Mouse (Mus musculus) megakaryocyte-erythroid progenitor cell, adult 5-6 weeks (primary cell): ENCODE data around the gene Mrgpra2a. TPM values are rescaled to one million over a fixed set of nuclear protein-coding genes. Genes with fewer than 3 reads are reported as not detected.
"Not testable (repeated sequence)": the region's sequence is repeated elsewhere in the genome, so short reads cannot be mapped to it uniquely, and the experiment has no call there.

Experiments
- ATAC-seq: replicated peaks from 2 replicates; pipeline ENCODE4 v1.8.0; 2016; ENCODE audit warnings: mild to moderate bottlenecking, inconsistent platforms; ENCODE audit not compliant: severe bottlenecking, poor library complexity, low FRiP score, low TSS enrichment
- total RNA-seq, 2 experiments: library from RNA; stranded (forward) in 1 of 2; stranded (reverse) in 1 of 2; fragments of 200-1000, 215-1000 nt in 1 of 2; fragments of >200 nt in 1 of 2; fragmentation: Nextera tagmentation in 1 of 2; gene quantifications; 2 replicates each; pipeline ENCODE4 v1.2.3; 2014 to 2017

Mrgpra2a gene
- total RNA-seq (2014; fragmentation: Nextera tagmentation) (not detected in 2 replicates), total RNA-seq (2017) (not detected in 2 replicates)

DNA sequence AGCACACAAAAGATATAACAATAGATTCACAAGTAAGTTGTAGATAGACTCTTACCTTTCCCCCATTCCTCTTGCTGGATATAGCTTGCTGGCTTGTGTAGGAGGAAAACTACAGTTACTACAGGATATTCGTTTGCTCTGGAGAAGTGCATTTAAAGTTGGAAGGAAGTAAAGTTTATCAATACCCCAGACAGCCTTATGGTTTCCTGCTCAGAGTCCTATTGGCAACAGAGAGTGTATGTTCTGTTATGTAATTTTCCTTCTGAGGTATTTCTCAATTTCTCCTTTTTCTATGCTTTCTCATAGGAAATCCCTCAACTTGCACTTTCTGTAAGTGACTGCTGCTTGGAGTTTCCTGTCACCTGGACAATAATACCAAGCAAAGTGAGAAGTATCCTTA, at the start of gene Mrgpra2a:
Mrgpra2a (minus strand) TSS at position 125 of the 400 bp plus-strand sequence.
- ATAC-seq, result not testable (repeated sequence)

- not testable (repeated sequence) for ATAC-seq
These were observed 39.3 kb upstream of the Mrgpra2a start for GRCm38 (mm10) chr7:47491266-47491665.

DNA sequence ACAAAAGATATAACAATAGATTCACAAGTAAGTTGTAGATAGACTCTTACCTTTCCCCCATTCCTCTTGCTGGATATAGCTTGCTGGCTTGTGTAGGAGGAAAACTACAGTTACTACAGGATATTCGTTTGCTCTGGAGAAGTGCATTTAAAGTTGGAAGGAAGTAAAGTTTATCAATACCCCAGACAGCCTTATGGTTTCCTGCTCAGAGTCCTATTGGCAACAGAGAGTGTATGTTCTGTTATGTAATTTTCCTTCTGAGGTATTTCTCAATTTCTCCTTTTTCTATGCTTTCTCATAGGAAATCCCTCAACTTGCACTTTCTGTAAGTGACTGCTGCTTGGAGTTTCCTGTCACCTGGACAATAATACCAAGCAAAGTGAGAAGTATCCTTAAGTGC, 37.5 kb upstream of the Mrgpra2a start:
- not testable (repeated sequence) for ATAC-seq

DNA sequence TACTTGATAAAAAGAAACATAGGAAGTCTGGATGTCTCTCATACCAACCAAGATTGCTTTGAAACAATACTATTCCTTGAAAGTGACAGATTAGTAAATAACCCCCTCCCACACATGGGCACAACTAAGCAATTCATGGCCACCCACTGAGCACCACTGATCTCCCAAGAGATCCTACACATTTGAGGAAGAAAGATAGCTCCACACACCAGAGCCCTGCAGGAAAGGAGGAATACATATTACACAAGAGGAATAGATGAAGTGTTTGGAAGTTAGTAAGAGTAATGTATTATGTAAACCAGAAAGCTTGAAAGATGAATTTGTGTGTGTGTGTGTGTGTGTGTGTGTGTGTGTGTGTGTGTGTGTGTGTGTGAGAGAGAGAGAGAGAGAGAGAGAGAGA, 31.2 kb upstream of the Mrgpra2a start:
- ATAC-seq, result not testable (repeated sequence)

DNA sequence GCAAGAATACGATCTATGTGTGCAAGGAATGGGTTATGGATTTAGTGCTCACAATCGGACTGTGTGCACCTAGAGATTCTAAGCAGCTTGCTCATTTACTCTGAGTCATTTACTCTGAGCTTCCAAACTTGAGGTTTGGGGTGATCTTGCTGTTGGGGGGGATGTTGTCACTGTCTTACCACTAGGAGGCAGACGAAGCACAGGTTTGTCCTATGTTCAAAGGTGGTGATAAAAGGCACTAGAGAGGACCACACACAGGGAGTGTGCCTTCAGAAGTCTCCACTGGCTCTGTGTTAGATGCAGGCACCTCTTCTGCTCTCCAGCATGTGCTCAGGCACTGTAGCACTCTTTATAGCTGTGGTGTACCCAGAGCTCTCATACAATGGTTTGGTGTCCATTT, 22.0 kb upstream of the Mrgpra2a start:
- peak; percentile 67; the same call in 1 of the 2 replicates for ATAC-seq

DNA sequence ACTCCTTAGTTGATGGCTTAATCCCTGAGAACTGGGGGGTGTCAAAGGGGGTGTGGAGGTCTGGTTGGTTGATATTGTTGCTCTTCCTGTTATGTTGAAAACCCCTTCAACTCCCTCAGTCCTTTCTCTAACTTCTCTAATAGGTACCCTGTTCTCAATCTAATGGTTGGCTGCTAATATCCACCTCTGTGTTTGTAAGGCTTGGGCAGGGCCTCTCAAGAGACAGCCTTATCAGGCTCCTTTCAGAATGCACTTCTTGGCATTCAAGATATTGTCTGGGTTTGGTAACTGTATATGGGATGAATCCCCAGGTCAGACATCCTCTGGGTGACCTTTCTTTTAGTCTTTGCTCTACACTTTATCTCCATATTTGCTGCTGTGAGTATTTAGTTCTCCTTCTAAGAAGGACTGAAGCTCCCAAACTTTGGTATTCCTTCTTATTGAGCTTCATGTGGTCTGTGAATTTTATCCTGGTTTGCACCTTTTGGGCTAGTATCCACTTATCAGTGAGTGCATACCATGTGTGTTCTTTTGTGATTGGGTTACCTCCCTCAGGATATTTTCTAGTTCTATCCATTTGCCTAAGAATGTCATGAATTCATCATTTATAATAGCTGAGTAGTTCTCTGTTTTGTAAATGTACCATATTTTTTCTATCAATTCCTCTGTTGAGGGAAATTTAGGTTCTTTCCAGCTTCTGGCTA, 13.5 kb upstream of the Mrgpra2a start:
- ATAC-seq, result 0 out of 2 replicates have a peak, but pooled peaks have one; percentile 55

DNA sequence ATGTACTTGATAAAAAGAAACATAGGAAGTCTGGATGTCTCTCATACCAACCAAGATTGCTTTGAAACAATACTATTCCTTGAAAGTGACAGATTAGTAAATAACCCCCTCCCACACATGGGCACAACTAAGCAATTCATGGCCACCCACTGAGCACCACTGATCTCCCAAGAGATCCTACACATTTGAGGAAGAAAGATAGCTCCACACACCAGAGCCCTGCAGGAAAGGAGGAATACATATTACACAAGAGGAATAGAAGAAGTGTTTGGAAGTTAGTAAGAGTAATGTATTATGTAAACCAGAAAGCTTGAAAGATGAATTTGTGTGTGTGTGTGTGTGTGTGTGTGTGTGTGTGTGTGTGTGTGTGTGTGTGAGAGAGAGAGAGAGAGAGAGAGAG, 6.2 kb downstream of the Mrgpra2a start:
- ATAC-seq, result not testable (repeated sequence)

DNA sequence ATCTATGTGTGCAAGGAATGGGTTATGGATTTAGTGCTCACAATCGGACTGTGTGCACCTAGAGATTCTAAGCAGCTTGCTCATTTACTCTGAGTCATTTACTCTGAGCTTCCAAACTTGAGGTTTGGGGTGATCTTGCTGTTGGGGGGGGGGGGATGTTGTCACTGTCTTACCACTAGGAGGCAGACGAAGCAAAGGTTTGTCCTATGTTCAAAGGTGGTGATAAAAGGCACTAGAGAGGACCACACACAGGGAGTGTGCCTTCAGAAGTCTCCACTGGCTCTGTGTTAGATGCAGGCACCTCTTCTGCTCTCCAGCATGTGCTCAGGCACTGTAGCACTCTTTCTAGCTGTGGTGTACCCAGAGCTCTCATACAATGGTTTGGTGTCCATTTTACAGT, 15.5 kb downstream of the Mrgpra2a start:
- ATAC-seq, result not testable (repeated sequence)

DNA sequence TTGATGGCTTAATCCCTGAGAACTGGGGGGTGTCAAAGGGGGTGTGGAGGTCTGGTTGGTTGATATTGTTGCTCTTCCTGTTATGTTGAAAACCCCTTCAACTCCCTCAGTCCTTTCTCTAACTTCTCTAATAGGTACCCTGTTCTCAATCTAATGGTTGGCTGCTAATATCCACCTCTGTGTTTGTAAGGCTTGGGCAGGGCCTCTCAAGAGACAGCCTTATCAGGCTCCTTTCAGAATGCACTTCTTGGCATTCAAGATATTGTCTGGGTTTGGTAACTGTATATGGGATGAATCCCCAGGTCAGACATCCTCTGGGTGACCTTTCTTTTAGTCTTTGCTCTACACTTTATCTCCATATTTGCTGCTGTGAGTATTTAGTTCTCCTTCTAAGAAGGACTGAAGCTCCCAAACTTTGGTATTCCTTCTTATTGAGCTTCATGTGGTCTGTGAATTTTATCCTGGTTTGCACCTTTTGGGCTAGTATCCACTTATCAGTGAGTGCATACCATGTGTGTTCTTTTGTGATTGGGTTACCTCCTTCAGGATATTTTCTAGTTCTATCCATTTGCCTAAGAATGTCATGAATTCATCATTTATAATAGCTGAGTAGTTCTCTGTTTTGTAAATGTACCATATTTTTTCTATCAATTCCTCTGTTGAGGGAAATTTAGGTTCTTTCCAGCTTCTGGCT, 24.0 kb downstream of the Mrgpra2a start:
- ATAC-seq, result peak; percentile 50; the same call in 1 of the 2 replicates

- ATAC-seq, result no peak
These were observed 41.3 kb downstream of the Mrgpra2a start for GRCm38 (mm10) chr7:47410602-47411001.

- ATAC-seq, result peak; percentile 91
These were observed 42.4 kb downstream of the Mrgpra2a start for GRCm38 (mm10) chr7:47409545-47409944.

DNA sequence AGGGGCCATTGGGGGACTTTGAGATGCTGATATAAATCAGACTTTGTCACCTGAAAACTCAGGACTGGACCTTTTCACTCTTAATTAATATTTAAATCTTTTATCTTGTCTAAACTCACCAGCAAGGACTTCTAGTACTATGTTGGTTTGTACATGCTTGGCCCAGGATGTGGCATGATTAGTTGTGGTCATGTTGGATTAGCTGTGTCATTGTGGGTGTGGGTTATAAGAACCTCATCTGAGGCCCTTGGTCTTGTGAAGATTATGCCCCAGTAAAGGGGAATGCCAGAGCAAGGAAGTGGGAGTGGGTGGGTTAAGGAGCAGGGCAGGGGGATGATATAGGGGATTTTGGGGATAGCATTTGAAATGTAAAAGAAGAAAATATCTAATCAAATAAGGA, 50.8 kb downstream of the Mrgpra2a start:
- no peak for ATAC-seq

Other genes starting within 250 kb of the Mrgpra2a start
- not detected in 2 replicates for gene Mrgpra6, start 247.2 kb downstream of the Mrgpra2a start, total RNA-seq (2014; fragmentation: Nextera tagmentation)
- not detected in 2 replicates for gene Mrgpra6, start 247.2 kb downstream of the Mrgpra2a start, total RNA-seq (2017)
- gene Mrgpra9, start 199.3 kb downstream of the Mrgpra2a start, total RNA-seq (2014; fragmentation: Nextera tagmentation), result not detected in 2 replicates
- not detected in 2 replicates for gene Mrgpra9, start 199.3 kb downstream of the Mrgpra2a start, total RNA-seq (2017)
- gene Mrgpra1, start 97.9 kb downstream of the Mrgpra2a start, total RNA-seq (2014; fragmentation: Nextera tagmentation), result not detected in 2 replicates
- not detected in 2 replicates for gene Mrgpra1, start 97.9 kb downstream of the Mrgpra2a start, total RNA-seq (2017)
- gene Mrgpra2b, start 76.7 kb upstream of the Mrgpra2a start, total RNA-seq (2014; fragmentation: Nextera tagmentation), result 2.9 TPM in 1 of 2 replicates, not detected in the other
- gene Mrgpra2b, start 76.7 kb upstream of the Mrgpra2a start, total RNA-seq (2017), result 0.80 and 1.4 TPM in 2 replicates
- not detected in 2 replicates for gene Mrgpra3, start 149.2 kb upstream of the Mrgpra2a start, total RNA-seq (2014; fragmentation: Nextera tagmentation)
- not detected in 2 replicates for gene Mrgpra3, start 149.2 kb upstream of the Mrgpra2a start, total RNA-seq (2017)